ENCODE assay signal across 9 mouse cellular contexts in the genomic region with DNA sequence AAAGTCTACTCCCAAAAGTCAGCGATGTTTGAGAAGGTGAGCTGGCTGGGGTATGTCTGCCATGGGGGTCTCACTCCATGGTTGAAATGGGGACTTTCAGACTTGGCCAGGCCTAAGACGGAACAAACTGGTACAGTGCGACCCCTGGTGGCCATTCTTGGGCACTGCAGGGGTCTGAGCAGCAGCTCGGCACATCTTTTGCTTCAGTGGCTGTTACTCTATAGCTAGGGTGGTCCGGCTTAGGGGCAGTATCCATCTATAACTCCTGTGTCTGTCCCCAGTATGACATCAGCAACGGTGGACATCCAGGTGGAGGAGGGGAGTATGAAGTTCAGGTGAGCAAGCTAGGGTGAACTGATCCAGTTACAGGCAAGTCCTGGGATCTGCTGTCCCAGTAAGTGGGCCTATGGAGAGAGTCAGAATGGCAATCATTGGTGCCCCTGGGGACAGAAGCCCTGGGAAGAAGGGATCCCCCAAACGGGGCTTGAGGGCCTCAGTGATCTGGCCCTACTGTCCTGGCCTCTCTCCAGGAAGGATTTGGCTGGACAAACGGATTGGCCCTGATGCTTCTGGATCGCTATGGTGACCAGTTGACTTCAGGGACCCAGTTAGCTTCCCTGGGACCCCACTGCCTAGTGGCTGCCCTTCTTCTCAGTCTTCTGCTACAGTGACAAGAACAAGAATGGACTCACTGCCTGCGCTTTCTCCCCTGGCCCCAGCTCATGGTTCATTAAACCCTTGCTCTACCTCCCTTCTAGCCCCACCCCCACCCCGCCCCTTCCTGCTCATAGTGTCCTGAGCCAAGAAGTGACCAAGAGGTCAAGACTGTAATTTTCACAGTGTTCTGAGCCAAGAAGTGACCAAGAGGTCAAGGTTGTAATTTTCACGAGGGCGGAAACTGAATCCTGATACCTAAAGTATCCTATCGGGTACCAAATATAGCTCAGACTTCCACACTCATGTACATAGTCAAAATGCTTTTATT. TPM values are rescaled to one million over a fixed set of nuclear protein-coding genes. Genes with fewer than 3 reads are reported as not detected.
DNase-seq lines count a peak whose midpoint lies in the region; ATAC-seq and TF ChIP-seq lines count a peak whose summit lies in the region.
"Had no signal": no experiment of that assay in that cellular context is flagged by ENCODE, and none has a peak within 500 bp of the region (broad histone marks: within the 10 kb centered on the region; RNA-seq: fewer than 3 reads in every experiment).

No protein-coding gene starts in this region.

- 0 out of 2 replicates have a peak, but pooled peaks have one; percentile 98 for TF ChIP-seq CTCF in heart, adult 2 months (IDR thresholded peaks at IDR 0.05)

- peak; percentile 76 for ATAC-seq in kidney, embryonic 15.5 days (replicated peaks; ENCODE audit: low FRiP score)
- ATAC-seq in liver, embryonic 13.5 days (ENCODE audit: low read depth), result no peak
- ATAC-seq in stomach, embryonic 15.5 days (ENCODE audit: insufficient read depth, low FRiP score, low read depth), result peak; percentile 28; the same call in 1 of the 2 replicates

- DNase-seq in 416B (ENCODE audit: low read depth), result peak; percentile 65
- DNase-seq in adrenal gland, adult 2 months, result peak; percentile 66
- peak; percentile 81 for DNase-seq in embryo, embryonic 11 days
- peak; percentile 70 to 82 for DNase-seq in heart, adult 2 months
- peak; percentile 37 for DNase-seq in liver, embryonic 13.5 days
- peak; percentile 82 for DNase-seq in neural tube, embryonic 10.5 days (ENCODE audit: extremely low spot score, low spot score)

- peaks cover 10% of the 10 kb centered on the region for H3K4me1 ChIP-seq in heart, adult 2 months (ENCODE audit: control insufficient read depth, insufficient read depth, low read length)
- peaks cover 29% of the 10 kb centered on the region for H3K4me1 ChIP-seq in kidney, embryonic 15.5 days
- peaks cover 1% of the 10 kb centered on the region; the same call in 1 of the 2 replicates for H3K4me1 ChIP-seq in liver, embryonic 13.5 days (replicated peaks)
- peaks cover 7% of the 10 kb centered on the region for H3K4me1 ChIP-seq in stomach, embryonic 15.5 days

- H3K9me3 ChIP-seq in kidney, embryonic 15.5 days (replicated peaks), result no peaks in the 10 kb centered on the region
- no peaks in the 10 kb centered on the region for H3K9me3 ChIP-seq in liver, embryonic 13.5 days (replicated peaks)
- H3K9me3 ChIP-seq in stomach, embryonic 15.5 days, result no peaks in the 10 kb centered on the region
- H3K9me3 ChIP-seq: embryonic facial prominence, embryonic 12.5 days had no signal

- TF ChIP-seq POLR2A in heart, adult 2 months (IDR thresholded peaks at IDR 0.05; ENCODE audit: insufficient read depth, low read depth, low read length), result no peak

- no peaks in the 10 kb centered on the region for H3K27me3 ChIP-seq in heart, adult 2 months (ENCODE audit: control insufficient read depth, insufficient read depth, low read length)
- no peaks in the 10 kb centered on the region for H3K27me3 ChIP-seq in kidney, embryonic 15.5 days
- no peaks in the 10 kb centered on the region for H3K27me3 ChIP-seq in liver, embryonic 13.5 days
- no peaks in the 10 kb centered on the region for H3K27me3 ChIP-seq in stomach, embryonic 15.5 days (replicated peaks)
- H3K27me3 ChIP-seq: embryonic facial prominence, embryonic 12.5 days had no signal

- H3K4me2 ChIP-seq in kidney, embryonic 15.5 days, result peak overlapping the region; percentile 38
- no peak overlapping the region for H3K4me2 ChIP-seq in liver, embryonic 13.5 days
- H3K4me2 ChIP-seq in stomach, embryonic 15.5 days, result no peak overlapping the region
- H3K4me2 ChIP-seq: embryonic facial prominence, embryonic 12.5 days had no signal

- TF ChIP-seq EP300 in heart, adult 2 months (IDR thresholded peaks at IDR 0.05; ENCODE audit: insufficient read depth, low read depth, low read length), result peak; percentile 54; the same call in 1 of the 2 replicates

- H3K27ac ChIP-seq in heart, adult 2 months, result peak overlapping the region; percentile 36
- H3K27ac ChIP-seq in kidney, embryonic 15.5 days, result peak overlapping the region; percentile 89
- H3K27ac ChIP-seq in liver, embryonic 13.5 days, result no peak overlapping the region
- 0 out of 2 replicates have a peak overlapping the region, but pooled peaks have one; percentile 4 for H3K27ac ChIP-seq in stomach, embryonic 15.5 days
- H3K27ac ChIP-seq: embryonic facial prominence, embryonic 12.5 days had no signal

- H3K79me2 ChIP-seq in heart, adult 2 months (replicated peaks; ENCODE audit: control insufficient read depth, insufficient read depth, low read length), result no peaks in the 10 kb centered on the region

- H3K36me3 ChIP-seq in heart, adult 2 months (ENCODE audit: control insufficient read depth, insufficient read depth, low read length), result no peaks in the 10 kb centered on the region
- H3K36me3 ChIP-seq in kidney, embryonic 15.5 days, result peaks cover 36% of the 10 kb centered on the region
- no peaks in the 10 kb centered on the region for H3K36me3 ChIP-seq in liver, embryonic 13.5 days
- 0 out of 2 replicates have a peak, but pooled peaks cover 2% of the 10 kb centered on the region for H3K36me3 ChIP-seq in stomach, embryonic 15.5 days

- 16% methylated on average over 14 of the region's 14 CpGs for WGBS in heart, adult 2 months
- WGBS in kidney, embryonic 15.5 days, result 13% methylated on average over 14 of the region's 14 CpGs
- WGBS in liver, embryonic 13.5 days (ENCODE audit: insufficient replicate concordance), result 42% methylated on average over 14 of the region's 14 CpGs
- 37% methylated on average over 14 of the region's 14 CpGs for whole genome bisulfite sequencing in stomach, embryonic 15.5 days

- H3K4me3 ChIP-seq in heart, adult 2 months, result no peak overlapping the region
- H3K4me3 ChIP-seq in kidney, embryonic 15.5 days (replicated peaks), result no peak overlapping the region
- no peak overlapping the region for H3K4me3 ChIP-seq in liver, embryonic 13.5 days (replicated peaks)
- no peak overlapping the region for H3K4me3 ChIP-seq in stomach, embryonic 15.5 days (replicated peaks)
- H3K4me3 ChIP-seq: embryonic facial prominence, embryonic 12.5 days had no signal

- no peak overlapping the region for H3K9ac ChIP-seq in heart, adult 2 months (ENCODE audit: low read depth, low read length)
- no peak overlapping the region for H3K9ac ChIP-seq in kidney, embryonic 15.5 days
- no peak overlapping the region for H3K9ac ChIP-seq in liver, embryonic 13.5 days
- H3K9ac ChIP-seq in stomach, embryonic 15.5 days, result no peak overlapping the region
- H3K9ac ChIP-seq: embryonic facial prominence, embryonic 12.5 days had no signal

- intact Hi-C loops in heart, adult 2 months (cut with DNase I), result loop anchor here (1.0 to 5.0 kb wide), 3 partner anchors 30 to 231 kb away; a partner anchor contains a TSS

RNA-seq across cellular contexts. Expression of a gene that starts 12.6 kb away (rescaled TPM):
- total RNA-seq in adrenal gland, adult 2 months (2021), result not detected
- not detected in 2 replicates for polyA plus RNA-seq in adrenal gland, adult 2 months (2012; rRNA removed)
- not detected for total RNA-seq in heart, adult 2 months (2021)
- polyA plus RNA-seq in heart, adult 2 months (2012; rRNA removed), result not detected in 2 replicates
- 0.22 and 0.23 TPM in 2 replicates for polyA plus RNA-seq in kidney, embryonic 15.5 days (2015; fragmentation: Nextera tagmentation; extraction: Ambion mirVana)
- polyA plus RNA-seq in liver, embryonic 13.5 days (2015; fragmentation: Nextera tagmentation; extraction: Ambion mirVana), result not detected in 2 replicates
- polyA plus RNA-seq in stomach, embryonic 15.5 days (2015; fragmentation: Nextera tagmentation; extraction: Ambion mirVana), result 0.13 TPM in 1 of 2 replicates, not detected in the other
- polyA plus RNA-seq: embryonic facial prominence, embryonic 12.5 days had no signal

RNA-seq across cellular contexts. Expression of a gene that starts 49.4 kb away (rescaled TPM):
- 10 to 100 TPM; 24.9 to 54.1 TPM for total RNA-seq in adrenal gland, adult 2 months (2021)
- 59.7 and 90.9 TPM in 2 replicates for polyA plus RNA-seq in adrenal gland, adult 2 months (2012; rRNA removed)
- total RNA-seq in heart, adult 2 months (2021), result 100 to 1,000 TPM; 104 to 108 TPM
- polyA plus RNA-seq in heart, adult 2 months (2012; rRNA removed), result 146 and 165 TPM in 2 replicates
- 34.5 and 36.4 TPM in 2 replicates for polyA plus RNA-seq in kidney, embryonic 15.5 days (2015; fragmentation: Nextera tagmentation; extraction: Ambion mirVana)
- polyA plus RNA-seq in liver, embryonic 13.5 days (2015; fragmentation: Nextera tagmentation; extraction: Ambion mirVana), result 2.1 and 3.2 TPM in 2 replicates
- polyA plus RNA-seq in stomach, embryonic 15.5 days (2015; fragmentation: Nextera tagmentation; extraction: Ambion mirVana), result 24.0 and 25.4 TPM in 2 replicates
